20 mouse cellular contexts compared by ENCODE assay signal in genomic region chr5:137303609-137304008, GRCm38 (mm10). TPM values are rescaled to one million over a fixed set of nuclear protein-coding genes. Genes with fewer than 3 reads are reported as not detected.
DNase-seq lines count a peak whose midpoint lies in the region; ATAC-seq and TF ChIP-seq lines count a peak whose summit lies in the region.
"Had no signal": no experiment of that assay in that cellular context is flagged by ENCODE, and none has a peak within 500 bp of the region (broad histone marks: within the 10 kb centered on the region; RNA-seq: fewer than 3 reads in every experiment).

No protein-coding gene starts in this region.

- no peak for ATAC-seq in heart, embryonic 11.5 days (replicated peaks; ENCODE audit: insufficient number of reproducible peaks, low FRiP score, low TSS enrichment)
- no peak for ATAC-seq in hindbrain, embryonic 15.5 days (ENCODE audit: low FRiP score, low read depth)
- no peak for ATAC-seq in hindbrain, embryonic 13.5 days (ENCODE audit: low FRiP score)
- ATAC-seq in midbrain, embryonic 13.5 days, result no peak
- ATAC-seq in liver, embryonic 16.5 days (ENCODE audit: low read depth), result no peak
- ATAC-seq: Patski had no signal

- WGBS in heart, embryonic 11.5 days (ENCODE audit: insufficient replicate concordance), result 36% methylated on average over 4 of the region's 4 CpGs
- WGBS in hindbrain, embryonic 15.5 days, result 92% methylated on average over 4 of the region's 4 CpGs
- 94% methylated on average over 4 of the region's 4 CpGs for WGBS in hindbrain, embryonic 13.5 days
- WGBS in midbrain, embryonic 13.5 days, result 80% methylated on average over 4 of the region's 4 CpGs
- WGBS in midbrain, embryonic 10.5 days, result 91% methylated on average over 4 of the region's 4 CpGs
- 26% methylated on average over 4 of the region's 4 CpGs for WGBS in liver, embryonic 16.5 days (ENCODE audit: insufficient replicate concordance)
- WGBS in lung, adult 2 months, result 69% methylated on average over 4 of the region's 4 CpGs

- H3K27ac ChIP-seq in heart, embryonic 11.5 days (ENCODE audit: low read depth, low read length), result 0 out of 2 replicates have a peak overlapping the region, but pooled peaks have one; percentile 41
- H3K27ac ChIP-seq in hindbrain, embryonic 15.5 days (replicated peaks), result no peak overlapping the region
- no peak overlapping the region for H3K27ac ChIP-seq in hindbrain, embryonic 13.5 days
- H3K27ac ChIP-seq in midbrain, embryonic 13.5 days, result no peak overlapping the region
- no peak overlapping the region for H3K27ac ChIP-seq in midbrain, embryonic 10.5 days (replicated peaks)
- H3K27ac ChIP-seq in liver, embryonic 16.5 days (ENCODE audit: low read length), result no peak overlapping the region
- H3K27ac ChIP-seq: heart, embryonic 15.5 days had no signal

- TF ChIP-seq POLR2A in lung, adult 2 months (IDR thresholded peaks at IDR 0.05; ENCODE audit: borderline replicate concordance, extremely low read depth, low read depth, low read length), result no peak

- DNase-seq in heart, postnatal 4 days, result no peak
- DNase-seq in midbrain, embryonic 10.5 days (ENCODE audit: low spot score), result no peak
- DNase-seq in lung, adult 2 months, result no peak
- DNase-seq: adrenal gland, postnatal 25 days; cerebellum, adult 18-20 months; cerebellum, postnatal 36 days; gastrocnemius, postnatal 25 days; kidney, adult 9 months; lung, adult 18-20 months; lung, postnatal 4 days; midbrain, embryonic 14.5 days; spleen, adult 18-20 months; thymus, postnatal 14 days had no signal

- peaks cover 31% of the 10 kb centered on the region for H3K4me1 ChIP-seq in heart, embryonic 11.5 days (ENCODE audit: control insufficient read depth, insufficient read depth, low read length)
- peaks cover 41% of the 10 kb centered on the region for H3K4me1 ChIP-seq in hindbrain, embryonic 15.5 days (replicated peaks)
- H3K4me1 ChIP-seq in hindbrain, embryonic 13.5 days (replicated peaks), result peaks cover 42% of the 10 kb centered on the region
- H3K4me1 ChIP-seq in midbrain, embryonic 13.5 days (replicated peaks), result peaks cover 44% of the 10 kb centered on the region
- H3K4me1 ChIP-seq in midbrain, embryonic 10.5 days, result peaks cover 41% of the 10 kb centered on the region
- peaks cover 32% of the 10 kb centered on the region for H3K4me1 ChIP-seq in liver, embryonic 16.5 days (ENCODE audit: control insufficient read depth, low read depth, low read length)
- peaks cover 9% of the 10 kb centered on the region for H3K4me1 ChIP-seq in lung, adult 2 months (ENCODE audit: control insufficient read depth, insufficient read depth, low read length)

- peaks cover 50% of the 10 kb centered on the region for H3K36me3 ChIP-seq in heart, embryonic 11.5 days (ENCODE audit: control insufficient read depth, insufficient read depth, low read length)
- H3K36me3 ChIP-seq in hindbrain, embryonic 15.5 days, result peaks cover 48% of the 10 kb centered on the region
- H3K36me3 ChIP-seq in hindbrain, embryonic 13.5 days, result peaks cover 62% of the 10 kb centered on the region
- H3K36me3 ChIP-seq in midbrain, embryonic 13.5 days, result peaks cover 60% of the 10 kb centered on the region
- peaks cover 78% of the 10 kb centered on the region for H3K36me3 ChIP-seq in midbrain, embryonic 10.5 days
- peaks cover 55% of the 10 kb centered on the region for H3K36me3 ChIP-seq in liver, embryonic 16.5 days (ENCODE audit: control insufficient read depth, insufficient read depth)

- TF ChIP-seq CTCF in lung, adult 2 months (IDR thresholded peaks at IDR 0.05; ENCODE audit: insufficient read depth, low read length), result no peak

- H3K27me3 ChIP-seq in heart, embryonic 11.5 days (ENCODE audit: control insufficient read depth, insufficient read depth, low read length), result no peaks in the 10 kb centered on the region
- no peaks in the 10 kb centered on the region for H3K27me3 ChIP-seq in hindbrain, embryonic 15.5 days
- no peaks in the 10 kb centered on the region for H3K27me3 ChIP-seq in hindbrain, embryonic 13.5 days
- H3K27me3 ChIP-seq in midbrain, embryonic 13.5 days, result no peaks in the 10 kb centered on the region
- H3K27me3 ChIP-seq in midbrain, embryonic 10.5 days (ENCODE audit: low read depth, poor library complexity, severe bottlenecking), result no peaks in the 10 kb centered on the region
- H3K27me3 ChIP-seq in liver, embryonic 16.5 days (ENCODE audit: control insufficient read depth, insufficient read depth, low read depth, low read length), result no peaks in the 10 kb centered on the region
- H3K27me3 ChIP-seq: heart, embryonic 15.5 days; Patski had no signal

- no peak overlapping the region for H3K4me3 ChIP-seq in heart, embryonic 11.5 days (ENCODE audit: low read depth, low read length)
- H3K4me3 ChIP-seq in hindbrain, embryonic 15.5 days, result no peak overlapping the region
- no peak overlapping the region for H3K4me3 ChIP-seq in hindbrain, embryonic 13.5 days
- no peak overlapping the region for H3K4me3 ChIP-seq in midbrain, embryonic 13.5 days (replicated peaks)
- H3K4me3 ChIP-seq in midbrain, embryonic 10.5 days, result no peak overlapping the region
- no peak overlapping the region for H3K4me3 ChIP-seq in liver, embryonic 16.5 days (ENCODE audit: low read depth, low read length)
- H3K4me3 ChIP-seq in lung, adult 2 months (replicated peaks; ENCODE audit: extremely low read depth, low read depth, low read length), result no peak overlapping the region
- H3K4me3 ChIP-seq: heart, embryonic 15.5 days had no signal

- peak overlapping the region; percentile 56 for H3K9ac ChIP-seq in heart, embryonic 11.5 days (ENCODE audit: low read depth, low read length)
- H3K9ac ChIP-seq in hindbrain, embryonic 15.5 days, result 0 out of 2 replicates have a peak overlapping the region, but pooled peaks have one; percentile 99
- H3K9ac ChIP-seq in hindbrain, embryonic 13.5 days, result no peak overlapping the region
- H3K9ac ChIP-seq in midbrain, embryonic 13.5 days (replicated peaks), result peak overlapping the region; percentile 28; the same call in 1 of the 2 replicates
- H3K9ac ChIP-seq in liver, embryonic 16.5 days (ENCODE audit: low read depth, low read length), result no peak overlapping the region
- H3K9ac ChIP-seq: heart, embryonic 15.5 days had no signal

- H3K4me2 ChIP-seq in heart, embryonic 11.5 days, result peak overlapping the region; percentile 76
- no peak overlapping the region for H3K4me2 ChIP-seq in hindbrain, embryonic 15.5 days
- no peak overlapping the region for H3K4me2 ChIP-seq in hindbrain, embryonic 13.5 days
- no peak overlapping the region for H3K4me2 ChIP-seq in midbrain, embryonic 13.5 days (replicated peaks)
- 0 out of 2 replicates have a peak overlapping the region, but pooled peaks have one; percentile 74 for H3K4me2 ChIP-seq in liver, embryonic 16.5 days (ENCODE audit: low read depth, low read length)
- H3K4me2 ChIP-seq: heart, embryonic 15.5 days had no signal

- H3K9me3 ChIP-seq in heart, embryonic 11.5 days (replicated peaks; ENCODE audit: control insufficient read depth, low read length), result no peaks in the 10 kb centered on the region
- H3K9me3 ChIP-seq in hindbrain, embryonic 15.5 days, result no peaks in the 10 kb centered on the region
- H3K9me3 ChIP-seq in hindbrain, embryonic 13.5 days, result no peaks in the 10 kb centered on the region
- no peaks in the 10 kb centered on the region for H3K9me3 ChIP-seq in midbrain, embryonic 13.5 days
- no peaks in the 10 kb centered on the region for H3K9me3 ChIP-seq in midbrain, embryonic 10.5 days (replicated peaks)
- no peaks in the 10 kb centered on the region for H3K9me3 ChIP-seq in liver, embryonic 16.5 days (replicated peaks; ENCODE audit: control insufficient read depth, low read length)
- H3K9me3 ChIP-seq: heart, embryonic 15.5 days had no signal

RNA-seq across cellular contexts. Expression of gene Srrt, which starts 3.9 kb away (rescaled TPM):
- 92.0 and 96.9 TPM in 2 replicates for polyA plus RNA-seq in heart, embryonic 11.5 days (2014; fragmentation: Nextera tagmentation; extraction: Ambion mirVana)
- total RNA-seq in heart, postnatal 4 days (2021), result 100 to 1,000 TPM; 108 to 119 TPM
- polyA plus RNA-seq in hindbrain, embryonic 15.5 days (2015; fragmentation: Nextera tagmentation; extraction: Ambion mirVana), result 100 and 103 TPM in 2 replicates
- 105 and 113 TPM in 2 replicates for polyA plus RNA-seq in hindbrain, embryonic 13.5 days (2015; fragmentation: Nextera tagmentation; extraction: Ambion mirVana)
- polyA plus RNA-seq in midbrain, embryonic 13.5 days (2015; fragmentation: Nextera tagmentation; extraction: Ambion mirVana), result 116 and 123 TPM in 2 replicates
- 190 and 192 TPM in 2 replicates for polyA plus RNA-seq in midbrain, embryonic 10.5 days (2016; fragmentation: Nextera tagmentation; extraction: Ambion mirVana)
- polyA plus RNA-seq in liver, embryonic 16.5 days (2015; fragmentation: Nextera tagmentation; extraction: Ambion mirVana), result 68.0 and 69.7 TPM in 2 replicates
- polyA plus RNA-seq in lung, adult 2 months (2012; rRNA removed), result 107 and 136 TPM in 2 replicates

RNA-seq across cellular contexts. Expression of gene Ufsp1, which starts 9.2 kb away (rescaled TPM):
- 9.1 and 10.3 TPM in 2 replicates for polyA plus RNA-seq in heart, embryonic 11.5 days (2014; fragmentation: Nextera tagmentation; extraction: Ambion mirVana)
- 1 to 10 TPM; 7.5 to 8.0 TPM for total RNA-seq in heart, postnatal 4 days (2021)
- 20.1 and 24.0 TPM in 2 replicates for polyA plus RNA-seq in hindbrain, embryonic 15.5 days (2015; fragmentation: Nextera tagmentation; extraction: Ambion mirVana)
- polyA plus RNA-seq in hindbrain, embryonic 13.5 days (2015; fragmentation: Nextera tagmentation; extraction: Ambion mirVana), result 12.9 and 14.1 TPM in 2 replicates
- 9.7 and 10.0 TPM in 2 replicates for polyA plus RNA-seq in midbrain, embryonic 13.5 days (2015; fragmentation: Nextera tagmentation; extraction: Ambion mirVana)
- polyA plus RNA-seq in midbrain, embryonic 10.5 days (2016; fragmentation: Nextera tagmentation; extraction: Ambion mirVana), result 9.6 and 11.0 TPM in 2 replicates
- polyA plus RNA-seq in liver, embryonic 16.5 days (2015; fragmentation: Nextera tagmentation; extraction: Ambion mirVana), result 7.0 and 7.8 TPM in 2 replicates
- 7.0 and 7.1 TPM in 2 replicates for polyA plus RNA-seq in lung, adult 2 months (2012; rRNA removed)

RNA-seq across cellular contexts. Expression of gene Trip6, which starts 10.6 kb away (rescaled TPM):
- polyA plus RNA-seq in heart, embryonic 11.5 days (2014; fragmentation: Nextera tagmentation; extraction: Ambion mirVana), result 36.7 and 41.1 TPM in 2 replicates
- total RNA-seq in heart, postnatal 4 days (2021), result 10 to 100 TPM; 32.5 to 36.0 TPM
- 17.3 TPM in 2 replicates for polyA plus RNA-seq in hindbrain, embryonic 15.5 days (2015; fragmentation: Nextera tagmentation; extraction: Ambion mirVana)
- polyA plus RNA-seq in hindbrain, embryonic 13.5 days (2015; fragmentation: Nextera tagmentation; extraction: Ambion mirVana), result 19.2 and 20.0 TPM in 2 replicates
- 19.8 and 22.1 TPM in 2 replicates for polyA plus RNA-seq in midbrain, embryonic 13.5 days (2015; fragmentation: Nextera tagmentation; extraction: Ambion mirVana)
- polyA plus RNA-seq in midbrain, embryonic 10.5 days (2016; fragmentation: Nextera tagmentation; extraction: Ambion mirVana), result 61.0 and 61.1 TPM in 2 replicates
- polyA plus RNA-seq in liver, embryonic 16.5 days (2015; fragmentation: Nextera tagmentation; extraction: Ambion mirVana), result 9.3 and 9.6 TPM in 2 replicates
- polyA plus RNA-seq in lung, adult 2 months (2012; rRNA removed), result 52.6 and 55.2 TPM in 2 replicates

RNA-seq across cellular contexts. Expression of gene Ache, which starts 16.3 kb away (rescaled TPM):
- 20.3 and 22.2 TPM in 2 replicates for polyA plus RNA-seq in heart, embryonic 11.5 days (2014; fragmentation: Nextera tagmentation; extraction: Ambion mirVana)
- 1 to 10 TPM; 3.9 to 4.3 TPM for total RNA-seq in heart, postnatal 4 days (2021)
- 68.4 and 69.9 TPM in 2 replicates for polyA plus RNA-seq in hindbrain, embryonic 15.5 days (2015; fragmentation: Nextera tagmentation; extraction: Ambion mirVana)
- 22.2 and 23.8 TPM in 2 replicates for polyA plus RNA-seq in hindbrain, embryonic 13.5 days (2015; fragmentation: Nextera tagmentation; extraction: Ambion mirVana)
- 11.2 and 11.3 TPM in 2 replicates for polyA plus RNA-seq in midbrain, embryonic 13.5 days (2015; fragmentation: Nextera tagmentation; extraction: Ambion mirVana)
- polyA plus RNA-seq in midbrain, embryonic 10.5 days (2016; fragmentation: Nextera tagmentation; extraction: Ambion mirVana), result 3.4 and 4.8 TPM in 2 replicates
- 14.4 and 18.6 TPM in 2 replicates for polyA plus RNA-seq in liver, embryonic 16.5 days (2015; fragmentation: Nextera tagmentation; extraction: Ambion mirVana)
- polyA plus RNA-seq in lung, adult 2 months (2012; rRNA removed), result 2.0 and 3.3 TPM in 2 replicates

RNA-seq across cellular contexts. Expression of gene Slc12a9, which starts 29.8 kb away (rescaled TPM):
- 5.1 and 5.6 TPM in 2 replicates for polyA plus RNA-seq in heart, embryonic 11.5 days (2014; fragmentation: Nextera tagmentation; extraction: Ambion mirVana)
- 1 to 10 TPM; 5.0 to 5.5 TPM for total RNA-seq in heart, postnatal 4 days (2021)
- polyA plus RNA-seq in hindbrain, embryonic 15.5 days (2015; fragmentation: Nextera tagmentation; extraction: Ambion mirVana), result 24.6 and 26.8 TPM in 2 replicates
- 25.8 and 27.4 TPM in 2 replicates for polyA plus RNA-seq in hindbrain, embryonic 13.5 days (2015; fragmentation: Nextera tagmentation; extraction: Ambion mirVana)
- polyA plus RNA-seq in midbrain, embryonic 13.5 days (2015; fragmentation: Nextera tagmentation; extraction: Ambion mirVana), result 21.8 and 23.4 TPM in 2 replicates
- polyA plus RNA-seq in midbrain, embryonic 10.5 days (2016; fragmentation: Nextera tagmentation; extraction: Ambion mirVana), result 12.0 and 14.3 TPM in 2 replicates
- 2.8 and 3.0 TPM in 2 replicates for polyA plus RNA-seq in liver, embryonic 16.5 days (2015; fragmentation: Nextera tagmentation; extraction: Ambion mirVana)
- polyA plus RNA-seq in lung, adult 2 months (2012; rRNA removed), result 22.5 and 24.1 TPM in 2 replicates

Comparison
In these comparisons a context has a peak if more than half of its experiments do, and no peak if none do; other contexts are left out.
1. H3K9ac ChIP-seq: peak in heart, embryonic 11.5 days (single experiment), hindbrain, embryonic 15.5 days (single experiment) and midbrain, embryonic 13.5 days (single experiment); none in hindbrain, embryonic 13.5 days (single experiment) and liver, embryonic 16.5 days (single experiment).
2. H3K4me2 ChIP-seq: peak in heart, embryonic 11.5 days (single experiment) and liver, embryonic 16.5 days (single experiment); none in hindbrain, embryonic 15.5 days (single experiment), hindbrain, embryonic 13.5 days (single experiment) and midbrain, embryonic 13.5 days (single experiment).